Mouse (Mus musculus) CH12.LX (cell line): ENCODE measurements around the gene Plcg2.

Experiments
- CTCF ChIP-seq, 2 experiments: IDR thresholded peaks in 1 of 2; conservative IDR thresholded peaks in 1 of 2; 2 replicates each; pipeline ENCODE4 v1.5.1; 2011 to 2012; ENCODE audit warnings: low read depth in 2 of 2, low read length in 2 of 2, improper control_type of control experiment in 1 of 2, inconsistent platforms in 1 of 2, mild to moderate bottlenecking in 1 of 2, moderate library complexity in 1 of 2
- E2F4 ChIP-seq: IDR thresholded peaks from 2 replicates; pipeline ENCODE4 v1.6.1; 2011; ENCODE audit warnings: low read depth, low read length, improper control_type of control experiment; ENCODE audit not compliant: insufficient replicate concordance
- EP300 ChIP-seq: IDR thresholded peaks from 2 replicates; pipeline ENCODE4 v1.6.1; 2011; ENCODE audit warnings: low read length, improper control_type of control experiment
- MAFK ChIP-seq: IDR thresholded peaks from 2 replicates; pipeline ENCODE4 v1.6.1; 2011; ENCODE audit warnings: low read length, improper control_type of control experiment; ENCODE audit not compliant: insufficient replicate concordance
- MAX ChIP-seq: IDR thresholded peaks from 2 replicates; pipeline ENCODE4 v1.6.1; 2011; ENCODE audit warnings: low read length, improper control_type of control experiment
- NRF1 ChIP-seq: IDR thresholded peaks from 2 replicates; pipeline ENCODE4 v1.6.1; 2014; ENCODE audit warnings: low read depth, mild to moderate bottlenecking, inconsistent platforms, low read length, improper control_type of control experiment, moderate library complexity
- POLR2A ChIP-seq: IDR thresholded peaks from 2 replicates; pipeline ENCODE4 v1.6.1; 2011; ENCODE audit warnings: low read depth, mild to moderate bottlenecking, improper control_type of control experiment, low read length
- POLR2AphosphoS2 ChIP-seq: IDR thresholded peaks from 2 replicates; pipeline ENCODE4 v1.6.1; 2011; ENCODE audit warnings: low read depth, low read length, improper control_type of control experiment
- RCOR1 ChIP-seq: conservative IDR thresholded peaks from 2 replicates; pipeline ENCODE4 v1.6.1; 2012; ENCODE audit warnings: low read depth, mild to moderate bottlenecking, inconsistent platforms, low read length, improper control_type of control experiment
- USF1 ChIP-seq: IDR thresholded peaks from 2 replicates; pipeline ENCODE4 v1.6.1; 2014; ENCODE audit warnings: low read depth, mild to moderate bottlenecking, inconsistent platforms, low read length, improper control_type of control experiment
- ZC3H11A ChIP-seq: IDR thresholded peaks from 2 replicates; pipeline ENCODE4 v1.6.1; 2012; ENCODE audit warnings: low read depth, mild to moderate bottlenecking, inconsistent platforms, low read length, improper control_type of control experiment
- ZMIZ1 ChIP-seq: IDR thresholded peaks from 2 replicates; pipeline ENCODE4 v1.6.1; 2012; ENCODE audit warnings: low read depth, mild to moderate bottlenecking, inconsistent platforms, low read length, improper control_type of control experiment
- ZNF384 ChIP-seq: IDR thresholded peaks from 2 replicates; pipeline ENCODE4 v1.6.1; 2012; ENCODE audit warnings: low read depth, low read length, improper control_type of control experiment, inconsistent platforms

GRCm38 (mm10) chr8:117578856-117579255 lies 80.8 kb downstream of the Plcg2 start:
- TF ChIP-seq NRF1 = no peak
- TF ChIP-seq POLR2AphosphoS2 = no peak
- no peak for TF ChIP-seq CTCF (conservative IDR thresholded peaks at IDR 0.05 in 1 of 2, IDR thresholded peaks at IDR 0.05 in 1 of 2; ENCODE audit: low read depth in 2 of 2, low read length in 2 of 2)
- TF ChIP-seq E2F4 = no peak
- TF ChIP-seq MAX = no peak
- no peak for TF ChIP-seq ZC3H11A
- TF ChIP-seq USF1 = no peak
- no peak for TF ChIP-seq POLR2A
- no peak for TF ChIP-seq ZNF384
- no peak for TF ChIP-seq RCOR1
- TF ChIP-seq EP300 = no peak
- TF ChIP-seq MAFK = no peak
- TF ChIP-seq ZMIZ1 = no peak
